Mouse (Mus musculus): ENCODE measurements around the gene Iqgap2. TPM values are rescaled to one million over a fixed set of nuclear protein-coding genes. Genes with fewer than 3 reads are reported as not detected.

The Iqgap2 gene
- total and polyA plus RNA-seq, 3 experiments: 0.27 to 0.32 TPM; not detected in 1

DNA sequence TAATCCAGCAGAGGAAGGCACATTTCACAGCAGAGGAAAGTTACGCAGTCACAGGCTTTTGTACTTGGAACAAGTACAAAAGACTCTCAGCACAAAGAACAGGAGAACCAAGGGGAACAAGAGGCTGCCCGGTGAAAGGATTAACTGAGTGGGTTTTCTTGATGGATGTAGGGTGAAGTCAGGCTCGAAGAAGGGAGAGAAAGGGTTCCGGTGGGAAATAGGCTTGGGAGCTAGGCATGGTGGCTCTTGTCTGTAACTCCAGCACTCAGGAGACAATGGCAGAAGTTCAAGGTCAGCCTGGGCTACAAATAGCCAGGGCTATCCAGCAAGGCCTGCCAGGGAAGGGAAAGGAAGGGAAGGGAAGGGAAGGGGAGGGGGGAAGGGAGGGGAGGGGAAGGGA, 40.1 kb downstream of the Iqgap2 start:
- no peak overlapping the region for H3K4me3 ChIP-seq (ENCODE audit: control insufficient read depth in 1 of 2, insufficient read depth in 1 of 2, low read depth in 2 of 2, low read length in 2 of 2)
- no peaks in the 10 kb centered on the region for H3K9me3 ChIP-seq (replicated peaks; ENCODE audit: insufficient read depth, low read length)
- H3K27ac ChIP-seq (ENCODE audit: control insufficient read depth, low read depth, low read length): no peak overlapping the region
- no peak for TF ChIP-seq TAL1 (IDR thresholded peaks at IDR 0.05; ENCODE audit: low read length)
- TF ChIP-seq ELF1 (IDR thresholded peaks at IDR 0.05; ENCODE audit: low read depth, low read length): no peak
- TF ChIP-seq BHLHE40 (IDR thresholded peaks at IDR 0.05; ENCODE audit: borderline replicate concordance, low read depth, low read length): no peak
- TF ChIP-seq EP300 (IDR thresholded peaks at IDR 0.05; ENCODE audit: low read depth in 1 of 2, low read length in 2 of 2): no peak
- TF ChIP-seq JUND (IDR thresholded peaks at IDR 0.05; ENCODE audit: low read depth, low read length): no peak
- TF ChIP-seq TCF12 (IDR thresholded peaks at IDR 0.05; ENCODE audit: low read depth, low read length): no peak
- TF ChIP-seq ZMIZ1 (IDR thresholded peaks at IDR 0.05; ENCODE audit: low read depth, low read length): no peak
- no peak for TF ChIP-seq ZKSCAN1 (IDR thresholded peaks at IDR 0.05; ENCODE audit: low read depth, low read length)
- no peak for TF ChIP-seq ETS1 (IDR thresholded peaks at IDR 0.05; ENCODE audit: low read depth, low read length)
- no peaks in the 10 kb centered on the region for H3K27me3 ChIP-seq (ENCODE audit: control insufficient read depth in 1 of 2, insufficient read depth in 2 of 2, low read length in 2 of 2)
- DNase-seq (ENCODE audit: low read depth, low spot score): no peak
- no peaks in the 10 kb centered on the region for H3K4me1 ChIP-seq (ENCODE audit: control insufficient read depth in 1 of 2, insufficient read depth in 2 of 2, low read length in 2 of 2)
- no peaks in the 10 kb centered on the region for H3K79me2 ChIP-seq (ENCODE audit: control insufficient read depth, insufficient read depth, low read length, poor library complexity)
- no peaks in the 10 kb centered on the region for H3K36me3 ChIP-seq (ENCODE audit: control insufficient read depth in 1 of 2, insufficient read depth in 2 of 2, low read length in 2 of 2)
- H3K9ac ChIP-seq (ENCODE audit: control insufficient read depth, low read depth, low read length, poor library complexity, severe bottlenecking): no peak overlapping the region

DNA sequence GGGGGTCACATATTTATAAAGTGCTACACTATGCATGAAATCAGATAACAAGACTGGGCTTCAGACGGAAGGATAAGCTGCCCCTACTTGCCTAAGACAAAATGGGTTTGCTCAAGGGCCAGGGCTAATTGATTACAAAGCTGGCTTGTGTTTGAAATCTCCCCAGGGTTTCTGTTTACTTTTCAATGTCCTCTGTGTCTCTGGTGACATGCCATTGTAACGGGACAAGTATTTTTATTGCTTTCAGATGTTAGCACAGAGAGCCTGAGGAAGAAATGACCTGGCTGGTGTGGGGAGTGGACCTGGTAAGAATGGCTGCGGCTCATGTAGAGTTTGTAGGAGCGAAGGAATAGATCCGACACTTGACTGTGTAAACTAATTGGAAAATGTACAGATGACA, 41.3 kb downstream of the Iqgap2 start:
- H3K9me3 ChIP-seq (replicated peaks; ENCODE audit: insufficient read depth, low read length): no peaks in the 10 kb centered on the region
- no peak overlapping the region for H3K4me3 ChIP-seq (ENCODE audit: control insufficient read depth in 1 of 2, insufficient read depth in 1 of 2, low read depth in 2 of 2, low read length in 2 of 2)
- H3K36me3 ChIP-seq (ENCODE audit: control insufficient read depth in 1 of 2, insufficient read depth in 2 of 2, low read length in 2 of 2): no peaks in the 10 kb centered on the region
- H3K27me3 ChIP-seq (ENCODE audit: control insufficient read depth in 1 of 2, insufficient read depth in 2 of 2, low read length in 2 of 2): no peaks in the 10 kb centered on the region
- no peak for DNase-seq (ENCODE audit: low read depth, low spot score)
- H3K27ac ChIP-seq (ENCODE audit: control insufficient read depth, low read depth, low read length): no peak overlapping the region
- no peak overlapping the region for H3K9ac ChIP-seq (ENCODE audit: control insufficient read depth, low read depth, low read length, poor library complexity, severe bottlenecking)
- no peaks in the 10 kb centered on the region for H3K79me2 ChIP-seq (ENCODE audit: control insufficient read depth, insufficient read depth, low read length, poor library complexity)
- no peak for TF ChIP-seq BHLHE40 (IDR thresholded peaks at IDR 0.05; ENCODE audit: borderline replicate concordance, low read depth, low read length)
- no peak for TF ChIP-seq USF2 (IDR thresholded peaks at IDR 0.05; ENCODE audit: borderline replicate concordance in 1 of 2, insufficient read depth in 1 of 2, low read depth in 1 of 2, low read length in 2 of 2)
- TF ChIP-seq UBTF (IDR thresholded peaks at IDR 0.05; ENCODE audit: borderline replicate concordance, insufficient read depth, low read depth, low read length): no peak
- TF ChIP-seq ZNF384 (IDR thresholded peaks at IDR 0.05; ENCODE audit: low read depth, low read length): no peak
- TF ChIP-seq TAL1 (IDR thresholded peaks at IDR 0.05; ENCODE audit: low read length): no peak
- no peak for TF ChIP-seq TCF12 (IDR thresholded peaks at IDR 0.05; ENCODE audit: low read depth, low read length)
- no peak for TF ChIP-seq NELFE (IDR thresholded peaks at IDR 0.05; ENCODE audit: low read depth, low read length)
- no peak for TF ChIP-seq POLR2AphosphoS5 (IDR thresholded peaks at IDR 0.05; ENCODE audit: borderline replicate concordance, low read depth, low read length)
- no peak for TF ChIP-seq MYC (IDR thresholded peaks at IDR 0.05; ENCODE audit: low read depth, low read length)
- TF ChIP-seq NRF1 (IDR thresholded peaks at IDR 0.05; ENCODE audit: insufficient read depth, low read depth, low read length, poor library complexity, severe bottlenecking): no peak
- TF ChIP-seq MAFK (IDR thresholded peaks at IDR 0.05; ENCODE audit: borderline replicate concordance, low read depth, low read length): no peak
- TF ChIP-seq GABPA (IDR thresholded peaks at IDR 0.05; ENCODE audit: low read depth, low read length): no peak
- no peak for TF ChIP-seq MAZ (IDR thresholded peaks at IDR 0.05; ENCODE audit: low read depth, low read length)
- no peaks in the 10 kb centered on the region for H3K4me1 ChIP-seq (ENCODE audit: control insufficient read depth in 1 of 2, insufficient read depth in 2 of 2, low read length in 2 of 2)
